Mouse (Mus musculus): ENCODE data around the gene Satb2. TPM values are rescaled to one million over a fixed set of nuclear protein-coding genes. Genes with fewer than 3 reads are reported as not detected.

Gene Satb2
- 1 to 10 TPM; 2.7 to 3.0 TPM for total RNA-seq (2023)

GRCm38 (mm10) chr1:56978151-56978700 is at the start of gene Satb2:
Satb2 (minus strand) TSS chr1:56978650.

Measured in neutrophil, adult 83 days (primary cell).